Mouse (Mus musculus) spleen, postnatal 36 days (tissue): ENCODE results near the gene Plekha4.

Experiments
- DNase-seq, 2 experiments: peaks; one replicate each; pipeline ENCODE4 v3.0.0; 2022; ENCODE audit warnings: low spot score in 2 of 2, mixed read lengths in 1 of 2

Plekha4 gene

DNA sequence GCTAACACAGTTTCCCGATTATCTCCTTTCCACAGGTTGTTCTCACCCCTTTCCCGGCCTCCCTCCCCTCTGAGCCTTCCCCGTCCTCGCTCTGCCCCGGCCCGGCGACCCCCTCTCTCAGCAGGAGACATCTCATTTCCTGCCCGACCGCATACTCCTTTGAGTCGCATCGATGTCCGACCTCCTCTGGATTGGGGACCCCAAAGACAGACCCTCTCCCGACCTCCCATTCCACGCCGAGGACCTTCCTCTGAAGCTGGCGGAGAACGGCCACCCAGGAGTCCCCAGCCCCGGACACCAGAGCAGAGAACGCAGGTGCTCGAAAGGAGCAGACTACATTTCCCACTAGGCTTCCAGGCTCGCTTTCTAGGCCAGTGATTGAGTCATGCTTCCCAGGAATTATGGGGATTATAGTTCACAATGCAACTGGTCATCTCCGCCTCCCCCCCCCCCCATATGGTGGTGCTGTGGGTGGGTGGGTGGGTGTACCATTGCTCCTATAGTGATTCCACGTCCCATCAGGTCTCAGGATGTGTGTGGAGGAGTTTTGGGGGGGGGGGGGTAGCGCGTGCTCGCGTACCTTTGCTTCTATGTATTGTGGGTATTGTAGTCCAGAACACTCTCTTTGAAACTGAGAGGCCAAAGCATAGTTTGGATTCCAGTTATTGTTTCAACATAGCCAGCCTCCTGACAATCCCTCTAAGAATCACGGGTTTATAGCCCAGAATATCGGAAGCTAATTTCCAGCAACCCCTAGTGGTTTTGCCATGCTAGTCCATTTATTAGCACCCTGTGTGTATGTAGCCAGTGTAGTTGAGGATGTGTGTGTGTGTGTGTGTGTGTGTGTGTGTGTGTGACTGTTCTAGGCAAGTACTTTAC, 12.3 kb downstream of the Plekha4 start:
- DNase-seq: no peak

DNA sequence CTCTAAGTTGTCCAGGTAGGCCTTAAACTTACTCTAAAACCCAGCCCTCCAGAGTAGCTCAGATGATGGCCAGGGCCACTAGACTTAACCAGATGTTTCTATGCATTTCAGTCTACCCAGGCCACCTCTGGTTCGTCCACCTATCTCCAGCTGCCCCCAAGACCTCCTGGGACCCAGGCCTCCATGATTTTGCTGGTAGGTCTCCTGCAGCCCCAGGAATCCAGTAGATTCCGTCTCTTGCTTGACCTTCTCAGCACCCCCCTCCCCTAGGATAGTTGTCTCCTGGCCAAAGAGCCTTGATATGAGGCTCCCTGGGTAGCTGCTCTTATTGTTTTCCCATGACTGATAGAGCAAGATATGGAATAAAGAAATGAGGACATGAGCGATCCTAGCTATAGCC, 13.0 kb downstream of the Plekha4 start:
- no peak for DNase-seq

DNA sequence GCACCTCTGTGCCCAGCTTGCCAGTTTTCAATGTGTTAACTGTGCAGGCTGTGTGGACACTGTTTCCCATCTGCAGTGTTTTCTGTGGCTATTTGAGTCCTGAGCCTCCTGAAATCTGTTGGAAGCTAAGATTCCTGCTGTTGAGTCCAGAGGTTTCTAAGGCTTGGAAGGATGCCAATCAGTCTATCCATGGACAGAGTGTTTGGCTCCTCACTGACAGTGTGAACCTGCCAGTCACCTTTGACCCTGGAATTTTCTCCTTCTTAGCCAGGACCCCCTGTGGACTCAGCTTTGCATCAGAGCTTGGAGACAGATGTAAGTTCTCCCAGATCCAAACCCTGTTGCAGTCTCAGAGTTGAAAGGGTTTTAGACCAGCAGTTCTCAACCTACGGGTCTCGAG, 14.1 kb downstream of the Plekha4 start:
- DNase-seq: no peak

DNA sequence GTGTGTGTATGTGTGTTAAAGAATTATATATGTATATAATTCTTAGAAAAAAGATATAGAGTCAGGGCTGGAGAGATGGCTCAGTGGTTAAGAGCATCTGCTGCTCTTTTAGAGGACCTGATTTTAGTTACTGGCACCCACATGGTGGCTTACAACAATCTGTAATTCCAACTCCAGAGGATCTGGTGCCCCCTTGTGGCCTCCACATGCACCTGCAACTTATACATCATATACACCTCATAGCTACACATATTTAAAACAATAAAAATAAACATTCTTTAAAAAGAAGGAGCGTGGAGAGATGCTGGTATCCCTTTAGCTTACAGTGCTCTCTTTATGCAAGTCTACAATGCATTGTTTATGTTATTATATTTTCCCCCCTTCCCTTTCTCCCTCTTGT, 18.4 kb downstream of the Plekha4 start:
- no peak for DNase-seq

DNA sequence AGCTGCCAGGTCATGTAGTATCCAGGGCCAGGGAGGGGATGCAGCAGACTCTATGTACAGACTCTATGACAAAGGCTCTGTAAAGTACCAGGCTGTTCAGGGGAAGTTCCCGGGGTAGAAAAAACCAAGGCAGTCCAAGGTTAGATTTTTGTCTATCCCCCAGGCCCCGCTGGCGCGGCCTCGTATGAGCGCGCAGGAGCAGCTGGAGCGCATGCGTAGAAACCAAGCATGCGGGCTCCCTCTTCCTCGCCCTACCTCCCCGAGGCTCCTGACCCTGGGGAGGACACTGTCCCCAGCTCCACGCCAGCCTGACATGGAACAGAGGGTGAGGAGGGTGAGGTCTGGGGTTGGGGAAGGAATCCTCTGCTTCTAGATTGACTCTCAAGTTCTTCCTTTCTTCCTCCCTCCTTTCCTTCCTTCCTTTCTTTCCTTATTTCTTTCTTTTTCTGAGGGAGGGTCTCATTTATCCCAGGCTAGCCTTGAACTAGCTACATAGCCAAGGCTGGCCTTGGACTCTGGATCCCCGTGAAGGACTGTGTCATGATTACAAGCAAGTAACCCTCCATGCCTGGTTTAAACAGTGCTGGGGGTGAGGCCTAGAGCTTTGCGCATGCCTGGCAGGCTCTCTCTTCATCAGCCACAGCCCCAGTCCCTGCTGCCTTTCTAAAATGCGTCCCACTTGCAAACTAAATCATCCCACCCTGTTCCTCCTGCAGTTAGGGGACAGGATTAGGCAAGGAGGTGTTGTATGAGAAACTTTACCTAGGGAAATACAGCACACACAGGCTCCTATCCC, 23.7 kb downstream of the Plekha4 start:
- DNase-seq: no peak

DNA sequence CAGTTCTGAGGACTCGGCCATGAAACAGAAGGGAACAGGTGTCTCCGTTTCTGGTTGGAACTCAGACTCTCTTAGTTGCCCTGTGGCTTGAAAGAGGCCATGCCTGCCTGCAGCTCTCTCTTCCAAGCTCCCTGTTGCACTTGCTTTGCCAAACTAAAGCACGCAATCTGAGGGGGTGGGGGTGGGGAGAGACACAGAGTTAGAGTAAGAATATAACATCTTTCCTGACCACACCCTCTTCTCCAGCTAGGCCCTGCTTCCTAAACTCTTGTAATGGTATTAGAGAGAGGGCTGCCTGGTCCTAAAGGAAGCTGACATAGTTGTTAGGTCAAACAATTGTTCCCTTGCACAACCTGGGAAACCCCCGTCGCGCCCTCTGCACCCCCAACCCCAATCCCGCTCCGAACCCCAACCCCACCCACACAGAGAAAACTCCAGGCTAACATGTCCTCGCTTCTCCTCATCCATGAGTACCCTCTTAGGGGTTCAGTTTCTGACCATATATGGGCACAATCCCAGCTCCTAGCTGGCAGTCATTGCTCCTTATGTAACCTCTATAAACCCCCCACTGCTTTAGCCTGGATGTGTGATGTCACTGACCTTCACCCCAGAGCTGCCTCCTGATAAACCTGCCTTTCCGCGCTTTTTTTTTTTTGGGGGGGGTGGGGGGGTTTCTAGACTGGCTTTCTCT, 24.8 kb downstream of the Plekha4 start:
- no peak for DNase-seq

DNA sequence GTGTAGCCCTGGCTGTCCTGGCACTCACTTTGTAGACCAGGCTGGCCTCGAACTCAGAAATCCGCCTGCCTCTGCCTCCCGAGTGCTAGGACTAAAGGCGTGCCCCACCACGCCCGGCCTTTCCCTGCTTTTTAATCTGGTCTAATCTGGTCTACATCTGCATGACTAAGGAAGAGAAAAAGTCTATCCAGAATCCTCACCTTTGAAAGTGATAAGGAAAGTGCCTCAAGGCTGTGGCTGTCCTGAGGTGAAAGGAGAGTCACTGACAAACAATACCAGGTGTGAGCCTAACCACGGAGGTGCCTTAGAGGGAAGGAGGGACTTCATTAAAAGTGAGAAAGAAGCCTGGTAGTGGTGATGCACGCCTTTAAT, 25.4 kb downstream of the Plekha4 start:
- DNase-seq: no peak

DNA sequence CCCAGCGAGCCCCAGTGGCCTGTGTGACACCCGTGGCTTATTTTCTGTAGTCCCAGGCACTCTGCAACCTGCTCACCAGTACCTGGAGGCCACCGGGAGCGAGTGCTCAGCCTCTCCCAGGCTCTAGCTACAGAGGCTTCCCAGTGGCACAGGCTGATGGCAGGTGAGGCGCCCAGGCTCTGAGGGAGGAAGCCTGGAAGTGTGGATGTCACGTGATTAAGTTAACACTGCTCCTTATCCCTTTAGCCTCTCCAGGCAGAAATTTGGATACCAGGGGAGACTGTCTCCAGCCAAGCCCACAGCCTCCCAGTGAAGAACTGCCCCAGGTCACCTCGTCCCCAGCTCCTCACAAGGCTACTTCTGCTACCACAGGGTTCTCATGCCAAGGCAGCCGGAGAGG, 27.4 kb downstream of the Plekha4 start:
- DNase-seq: no peak

DNA sequence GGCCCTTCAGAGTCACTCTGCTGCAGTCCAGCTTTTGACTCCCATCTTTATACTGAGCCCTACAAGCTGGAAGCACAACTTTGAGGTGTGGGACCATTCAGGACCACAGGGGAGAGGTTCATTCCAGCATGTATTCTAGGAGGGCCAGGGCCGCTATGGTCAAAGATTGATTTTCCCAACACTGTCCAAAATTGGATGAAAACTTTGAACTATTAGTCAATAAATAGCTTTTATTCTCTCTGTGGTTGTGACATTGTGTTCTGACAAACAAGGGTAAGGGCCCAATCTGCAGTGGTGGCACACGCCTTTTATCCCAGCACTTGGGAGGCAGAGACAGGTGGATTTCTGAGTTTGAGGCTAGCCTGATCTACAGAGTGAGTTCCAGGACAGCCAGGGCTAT, 27.9 kb downstream of the Plekha4 start:
- no peak for DNase-seq

DNA sequence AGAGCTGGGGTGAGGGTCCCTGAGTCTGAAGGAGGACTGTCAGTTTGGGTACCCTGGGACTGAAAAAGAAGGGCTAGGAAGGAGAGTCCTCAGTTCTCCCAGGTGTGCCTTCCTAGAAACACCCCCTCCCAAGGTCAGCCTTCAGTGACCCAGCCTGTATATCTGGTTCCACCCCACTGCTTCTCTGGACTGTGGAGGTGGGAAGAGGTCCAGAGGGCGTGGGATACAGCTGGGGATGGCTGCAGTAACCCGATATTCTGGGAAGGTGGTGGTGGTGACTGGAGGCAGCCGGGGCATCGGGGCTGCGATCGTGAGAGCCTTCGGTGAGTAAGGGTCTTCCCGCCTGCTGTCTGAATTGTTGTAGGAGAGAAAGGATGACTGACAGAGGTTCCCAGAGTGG, 28.6 kb downstream of the Plekha4 start, which contains the start of gene Hsd17b14:
Hsd17b14 (plus strand) TSS at position 150 of the 400 bp plus-strand sequence.
- no peak for DNase-seq

DNA sequence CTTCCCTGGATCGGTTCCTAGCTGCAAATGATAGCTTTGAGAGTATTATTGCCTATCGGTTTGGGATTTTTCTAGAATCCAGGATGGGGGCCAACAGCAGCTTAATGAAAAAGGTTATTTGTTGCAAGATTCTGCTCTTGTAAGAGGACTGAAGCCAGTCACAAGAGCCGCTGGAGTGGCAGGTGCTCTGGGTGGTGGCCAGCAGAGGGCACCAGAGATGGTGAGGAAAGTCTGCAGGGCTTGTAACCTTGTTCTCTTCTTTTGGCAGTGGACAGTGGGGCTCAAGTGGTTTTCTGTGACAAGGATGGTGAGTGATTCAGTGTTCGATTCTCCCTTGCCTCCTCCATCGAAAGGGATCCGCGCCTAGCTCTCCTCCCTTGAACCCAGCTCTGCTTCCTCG, 29.7 kb downstream of the Plekha4 start:
- peak; percentile 71 to 77 for DNase-seq

DNA sequence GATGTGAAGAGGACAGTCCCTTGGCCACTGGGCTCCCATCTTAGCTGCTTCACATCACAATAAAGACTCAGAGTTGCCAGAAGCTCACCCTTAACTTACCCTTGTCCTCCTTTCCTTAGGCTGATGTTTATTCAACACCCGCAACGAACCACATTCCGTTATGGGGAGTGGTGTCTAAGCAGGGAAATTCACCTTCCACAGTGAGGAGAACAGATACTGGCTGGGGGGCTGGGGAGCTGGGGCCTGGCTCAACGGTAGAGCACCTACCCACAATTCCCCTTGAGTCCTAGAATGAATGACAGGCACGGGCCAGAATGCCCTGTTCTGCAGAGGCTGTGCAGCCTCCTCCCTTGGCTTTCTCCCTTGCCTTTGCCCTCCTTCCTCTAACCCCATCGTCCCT, 32.8 kb downstream of the Plekha4 start:
- no peak for DNase-seq

DNA sequence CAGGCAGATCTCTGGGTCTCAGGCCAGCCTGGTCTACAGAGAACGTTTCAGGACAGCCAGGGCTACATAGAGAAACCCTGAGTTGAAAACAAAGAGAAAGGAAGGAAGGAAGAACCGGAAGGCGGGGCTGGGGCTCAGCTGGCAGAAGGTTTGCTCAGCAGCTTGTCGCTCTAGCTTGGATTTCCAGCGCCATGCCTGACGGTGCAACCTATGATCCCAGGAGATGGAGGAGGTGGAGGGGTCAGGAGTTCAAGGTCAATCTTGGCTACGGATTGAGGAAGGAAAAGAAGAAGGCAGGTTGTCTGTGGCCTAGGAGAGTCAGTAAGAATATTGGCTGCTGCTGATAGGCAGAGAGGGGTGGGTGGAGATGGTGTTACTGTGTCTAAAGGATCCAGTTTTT, 34.1 kb downstream of the Plekha4 start:
- DNase-seq: no peak

DNA sequence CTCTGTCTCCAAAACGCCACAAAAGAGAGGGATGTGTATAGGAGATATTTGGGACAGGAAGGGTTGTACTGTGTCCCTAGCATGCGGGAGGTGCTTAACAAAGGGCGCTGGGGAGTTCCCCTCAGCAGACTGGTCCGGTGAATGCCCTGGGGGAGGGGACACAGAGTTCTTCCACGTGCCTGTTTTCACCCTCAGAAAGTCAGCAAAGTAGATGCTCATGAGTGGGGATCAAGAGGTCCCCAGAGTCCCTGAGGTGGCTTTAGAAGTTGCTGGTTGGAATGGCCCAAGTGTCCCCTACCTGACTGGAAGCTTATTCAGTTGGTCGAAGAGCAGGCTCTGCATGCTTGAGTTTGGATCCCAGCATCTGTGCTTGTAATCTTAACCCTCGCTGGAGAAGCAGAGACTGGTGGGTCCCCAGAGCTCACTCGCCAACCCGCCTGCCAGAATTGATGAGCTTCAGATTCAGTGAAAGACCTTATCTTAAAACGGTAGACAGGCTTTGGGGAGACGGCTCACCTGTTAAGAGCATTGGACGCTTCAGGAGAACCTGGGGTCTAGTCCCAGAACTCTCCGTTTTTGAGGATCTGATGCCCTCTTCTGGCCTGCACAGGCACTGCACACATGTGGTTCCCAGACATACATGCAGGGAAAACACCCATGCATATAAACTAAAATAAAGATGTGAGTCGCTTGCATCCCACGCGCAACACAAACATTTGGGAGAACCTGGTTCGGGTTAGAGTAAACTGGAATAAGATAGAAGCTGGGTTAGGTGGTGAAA, 34.9 kb downstream of the Plekha4 start:
- DNase-seq: peak; percentile 65 to 76

DNA sequence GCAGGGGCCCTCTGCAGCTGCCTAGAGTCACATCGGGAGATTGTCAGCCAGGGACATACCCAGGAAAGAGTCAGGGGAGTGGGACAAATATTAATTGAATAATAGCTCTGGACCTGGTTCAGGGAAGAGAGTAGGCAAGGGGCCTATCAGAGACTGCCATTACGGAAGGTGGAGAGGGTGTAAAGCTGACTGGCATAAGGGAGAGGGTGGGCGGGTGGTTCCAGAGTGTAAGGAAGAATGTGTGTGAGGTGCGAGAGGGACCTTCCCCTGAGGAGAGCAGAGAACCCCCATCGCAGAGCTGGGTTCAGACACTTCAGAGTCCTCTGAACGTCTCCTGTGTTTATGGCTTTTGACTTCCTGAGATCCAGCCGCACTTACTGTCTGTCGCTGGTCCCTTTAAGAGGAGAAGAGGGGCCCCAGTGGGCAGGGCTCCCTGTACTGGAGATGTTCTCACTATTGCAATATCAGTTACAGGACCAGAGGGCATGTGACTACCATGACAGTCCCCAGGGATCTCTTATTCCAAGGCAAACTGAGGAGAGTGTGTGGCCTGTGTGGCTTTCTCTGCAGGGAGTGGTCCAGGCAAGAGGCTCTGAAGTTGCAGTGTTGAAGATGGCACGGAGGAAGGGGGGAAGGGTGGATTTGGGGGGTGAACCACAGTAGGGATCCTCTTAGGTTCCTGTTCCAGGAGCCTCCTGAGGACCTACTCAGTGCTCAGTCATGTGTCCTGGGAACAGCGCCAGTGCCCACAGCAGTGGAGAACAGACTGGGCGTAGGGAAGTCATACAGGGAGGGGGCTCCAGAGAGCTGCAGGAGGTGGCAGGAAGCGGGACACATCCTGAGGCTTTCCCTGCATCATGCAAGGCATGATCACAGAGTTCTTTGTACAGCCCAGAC, 35.7 kb downstream of the Plekha4 start:
- no peak for DNase-seq

DNA sequence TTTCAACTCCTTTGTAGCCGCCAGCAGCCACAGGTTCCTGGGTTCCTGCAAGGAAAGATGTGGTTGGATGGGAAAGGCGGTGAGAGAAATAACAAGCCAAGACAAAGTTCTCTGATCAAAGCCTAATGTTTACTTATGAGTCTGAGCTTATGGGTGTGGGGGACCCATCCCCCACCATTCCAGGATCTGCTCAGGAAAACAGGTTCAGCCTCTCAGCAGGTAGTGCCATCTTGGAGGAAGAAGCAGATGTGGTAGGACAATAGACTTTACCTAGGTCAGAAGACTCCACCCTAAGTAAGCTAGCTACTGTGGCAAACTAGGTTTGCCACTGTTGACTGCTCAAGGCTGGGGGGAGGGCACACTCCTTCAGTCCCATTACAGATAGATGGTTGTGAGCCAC, 38.7 kb downstream of the Plekha4 start:
- DNase-seq: no peak

DNA sequence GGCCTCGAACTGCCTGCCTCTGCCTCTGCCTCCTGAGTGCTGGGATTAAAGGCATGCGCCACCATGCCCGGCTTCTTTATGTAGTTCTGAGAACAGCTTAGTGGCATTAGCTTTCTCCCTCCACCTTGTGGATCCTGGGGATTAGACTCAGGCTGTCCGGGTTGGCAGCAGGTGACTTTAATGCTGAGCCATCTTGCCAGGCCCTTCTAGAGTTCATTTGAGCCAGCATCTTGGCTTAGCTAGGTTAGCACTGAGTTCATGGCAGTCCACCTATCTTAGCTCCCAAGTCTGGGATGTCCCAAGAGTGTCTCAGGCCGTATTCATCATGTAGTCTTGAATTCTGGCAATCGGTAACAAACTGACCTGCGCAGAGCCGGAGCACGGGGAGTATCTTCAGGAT, 39.3 kb downstream of the Plekha4 start:
- no peak for DNase-seq

DNA sequence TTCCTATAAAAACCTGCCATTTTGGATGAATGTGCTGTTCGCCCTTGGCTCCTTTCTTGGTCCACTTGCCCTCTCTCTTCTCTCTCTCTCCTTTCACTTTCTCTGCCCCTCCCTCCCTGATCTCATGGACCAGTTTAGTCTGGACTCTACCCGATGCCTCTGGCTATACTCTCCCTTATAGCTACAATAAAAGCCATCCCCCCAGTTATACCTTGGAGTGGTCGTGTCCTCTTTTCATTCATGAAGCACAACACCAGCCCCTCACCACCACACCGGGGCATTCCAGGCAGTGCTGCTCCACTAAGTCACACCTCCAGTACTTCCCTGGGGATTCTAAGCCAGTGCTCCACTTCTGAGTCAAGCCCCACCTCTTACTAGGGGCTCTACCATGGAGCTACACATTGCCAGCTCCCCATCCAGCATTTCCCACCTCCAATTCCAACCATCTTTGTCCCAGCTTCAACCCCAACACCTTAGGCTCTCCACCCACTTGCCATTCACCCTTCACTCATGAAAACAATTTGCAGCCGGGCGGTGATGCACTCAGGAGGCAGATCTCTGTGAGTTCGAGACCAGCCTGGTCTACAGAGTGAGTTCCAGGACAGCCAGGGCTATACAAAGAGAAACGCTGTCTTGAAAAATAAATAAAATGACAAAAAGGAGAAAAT, 41.1 kb downstream of the Plekha4 start:
- no peak for DNase-seq

DNA sequence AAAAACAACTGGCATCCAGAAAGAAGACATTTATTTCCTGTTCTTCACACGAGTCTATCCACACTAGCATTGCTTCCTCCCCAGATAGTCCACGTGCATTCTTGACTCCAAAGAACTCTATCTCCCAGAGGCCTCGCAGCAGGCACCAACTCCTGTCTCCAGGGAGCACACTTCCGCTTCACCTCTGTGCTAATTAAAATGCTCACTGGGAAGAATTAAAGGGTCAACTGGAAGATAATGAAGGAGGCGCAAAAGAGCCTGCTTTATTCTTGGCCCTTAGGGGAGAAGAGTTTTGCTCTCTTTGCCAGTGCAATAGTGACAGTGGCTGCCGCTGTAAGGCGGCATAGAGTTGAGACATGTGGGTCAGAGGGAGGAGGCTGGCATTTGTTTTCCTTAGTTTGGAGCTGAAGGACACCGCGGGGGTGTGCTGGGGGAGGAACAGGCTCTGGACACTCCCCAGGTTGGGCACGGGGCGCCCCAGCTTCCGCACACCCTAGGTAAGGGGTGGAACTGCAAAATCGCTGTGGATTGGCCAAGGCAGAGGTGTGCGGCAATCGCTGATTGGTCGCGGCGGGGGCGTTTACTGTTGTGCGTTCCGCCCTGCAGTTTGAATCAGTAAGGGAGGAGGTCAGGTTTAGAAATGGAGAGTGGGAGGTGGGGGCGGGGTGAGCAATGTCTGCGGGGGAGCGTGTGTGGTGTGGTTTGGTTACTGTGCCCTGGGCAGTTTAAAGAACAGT, 41.8 kb downstream of the Plekha4 start:
- DNase-seq: peak; percentile 91 to 92
